Mouse (Mus musculus) midbrain, postnatal 0 days (tissue): ENCODE results near the gene Podxl. TPM values are rescaled to one million over a fixed set of nuclear protein-coding genes. Genes with fewer than 3 reads are reported as not detected.

Experiments used
- ATAC-seq: fragments of 200-750 bp; cut with Nextera tagmentation; 2 replicates; pipeline ENCODE4 v1.8.0; 2017; ENCODE audit warnings: moderate number of reproducible peaks, mild to moderate bottlenecking, moderate TSS enrichment, moderate library complexity; ENCODE audit not compliant: low FRiP score
- DNase-seq: peaks from one replicate; pipeline ENCODE4 v3.0.0-alpha.2; 2015; ENCODE audit warnings: low spot score
- H3K27ac ChIP-seq: fragments of 300-500 bp; sonication (generic); 2 replicates; pipeline ENCODE4 v1.5.1; 2014; ENCODE audit warnings: low read depth, mild to moderate bottlenecking, low read length, mixed read lengths
- H3K27me3 ChIP-seq: fragments of 300-500 bp; sonication (generic); 2 replicates; pipeline ENCODE4 v1.6.1; 2014; ENCODE audit warnings: low read length, control low read depth, mixed read lengths; ENCODE audit not compliant: insufficient read depth
- H3K36me3 ChIP-seq: fragments of 300-500 bp; sonication (generic); 2 replicates; pipeline ENCODE4 v1.6.1; 2014; ENCODE audit warnings: low read length, control low read depth, mixed read lengths; ENCODE audit not compliant: insufficient read depth
- H3K4me1 ChIP-seq: fragments of 300-500 bp; sonication (generic); 2 replicates; pipeline ENCODE4 v1.6.1; 2014; ENCODE audit warnings: mild to moderate bottlenecking, control low read depth, antibody characterized with exemption, low read length, mixed read lengths; ENCODE audit not compliant: insufficient read depth
- H3K4me2 ChIP-seq: fragments of 300-500 bp; sonication (generic); 2 replicates; pipeline ENCODE4 v1.6.1; 2014; ENCODE audit warnings: low read depth, mild to moderate bottlenecking, low read length, mixed read lengths; ENCODE audit not compliant: poor library complexity, severe bottlenecking
- H3K4me3 ChIP-seq: fragments of 300-500 bp; sonication (generic); 2 replicates; pipeline ENCODE4 v1.5.1; 2014; ENCODE audit warnings: low read depth, mild to moderate bottlenecking, low read length, moderate library complexity
- H3K9ac ChIP-seq: fragments of 300-500 bp; sonication (generic); replicated peaks from 2 replicates; pipeline ENCODE4 v1.6.1; 2014; ENCODE audit warnings: mild to moderate bottlenecking, low read length, moderate library complexity, mixed read lengths; ENCODE audit not compliant: poor library complexity, severe bottlenecking
- H3K9me3 ChIP-seq: fragments of 300-500 bp; sonication (generic); 2 replicates; pipeline ENCODE4 v1.6.1; 2016; ENCODE audit warnings: low read length, control low read depth
- CTCF ChIP-seq: IDR thresholded peaks from 2 replicates; pipeline ENCODE4 v1.5.1; 2016; ENCODE audit warnings: antibody characterized with exemption, mild to moderate bottlenecking
- WGBS: fragments of 180-500 bp; shearing (Covaris S2); extraction: QIAGEN DNeasy Blood & Tissue Kit; methylation state at CpG from one replicate; pipeline ENCODE4 v1.1.7; 2014; 5-methylcytosine and 5-hydroxymethylcytosine counted together
- polyA plus RNA-seq: library from polyadenylated mRNA; unstranded; fragments of >200 nt; fragmentation: Nextera tagmentation; extraction: Ambion mirVana; gene quantifications from 2 replicates; pipeline ENCODE4 v1.2.1, GENCODE M21; 2015
- total RNA-seq: library from RNA; depleted of rRNA; stranded (reverse); fragments of >200 nt; gene quantifications from 2 replicates; pipeline ENCODE4 v1.2.3, GENCODE M21; 2014

Gene Podxl
- total and polyA plus RNA-seq, 2 experiments from 2014 or later, result 6.0 to 15.1 TPM

- Histone ChIP-seq H3K9ac (no peak overlapping the region), H3K4me3 (no peak overlapping the region), H3K27me3 (no peaks in the 10 kb centered on the region), H3K4me2 (no peak overlapping the region), H3K36me3 (no peaks in the 10 kb centered on the region), H3K27ac (no peak overlapping the region), H3K4me1 (peaks cover 14% of the 10 kb centered on the region), H3K9me3 (no peaks in the 10 kb centered on the region)
- ATAC-seq (no peak), DNase-seq (peak; percentile 36)
- no peak for TF ChIP-seq CTCF
- WGBS, result 21% methylated on average over 3 of the region's 3 CpGs
Measured at GRCm38 (mm10) chr6:31601131-31601530, 37.4 kb upstream of the Podxl start.

- H3K9ac ChIP-seq, result no peak overlapping the region
- H3K9me3 ChIP-seq, result no peaks in the 10 kb centered on the region
- H3K4me3 ChIP-seq, result no peak overlapping the region
- ATAC-seq (no peak), DNase-seq (no peak)
- 38% methylated on average over 3 of the region's 3 CpGs for whole genome bisulfite sequencing
- no peaks in the 10 kb centered on the region for H3K27me3 ChIP-seq
- H3K4me2 ChIP-seq, result no peak overlapping the region
- H3K4me1 ChIP-seq, result peaks cover 14% of the 10 kb centered on the region
- no peak overlapping the region for H3K27ac ChIP-seq
- H3K36me3 ChIP-seq, result no peaks in the 10 kb centered on the region
- TF ChIP-seq CTCF, result no peak
Measured at GRCm38 (mm10) chr6:31599863-31600262, 36.1 kb upstream of the Podxl start.

- no peak for DNase-seq
- Histone ChIP-seq H3K4me2 (no peak overlapping the region), H3K27me3 (no peaks in the 10 kb centered on the region), H3K9me3 (no peaks in the 10 kb centered on the region), H3K27ac (no peak overlapping the region), H3K9ac (no peak overlapping the region), H3K36me3 (no peaks in the 10 kb centered on the region), H3K4me1 (peaks cover 14% of the 10 kb centered on the region), H3K4me3 (no peak overlapping the region)
- TF ChIP-seq CTCF, result no peak
- 72% methylated on average over 6 of the region's 6 CpGs for WGBS
- ATAC-seq, result no peak
Measured at GRCm38 (mm10) chr6:31598349-31598911, 34.6 kb upstream of the Podxl start.

GRCm38 (mm10) chr6:31597136-31597460 is 33.3 kb upstream of the Podxl start:
- no peaks in the 10 kb centered on the region for H3K9me3 ChIP-seq
- H3K9ac ChIP-seq, result 0 out of 2 replicates have a peak overlapping the region, but pooled peaks have one; percentile 34
- H3K36me3 ChIP-seq, result no peaks in the 10 kb centered on the region
- WGBS, result 5% methylated on average over 4 of the region's 4 CpGs
- no peak for TF ChIP-seq CTCF
- H3K27ac ChIP-seq, result peak overlapping the region; percentile 66
- no peak overlapping the region for H3K4me3 ChIP-seq
- no peak for DNase-seq
- H3K4me1 ChIP-seq, result peaks cover 14% of the 10 kb centered on the region
- peak overlapping the region; percentile 20; the same call in 1 of the 2 replicates for H3K4me2 ChIP-seq
- no peaks in the 10 kb centered on the region for H3K27me3 ChIP-seq
- no peak; the same call in 1 of the 2 replicates for ATAC-seq

DNA sequence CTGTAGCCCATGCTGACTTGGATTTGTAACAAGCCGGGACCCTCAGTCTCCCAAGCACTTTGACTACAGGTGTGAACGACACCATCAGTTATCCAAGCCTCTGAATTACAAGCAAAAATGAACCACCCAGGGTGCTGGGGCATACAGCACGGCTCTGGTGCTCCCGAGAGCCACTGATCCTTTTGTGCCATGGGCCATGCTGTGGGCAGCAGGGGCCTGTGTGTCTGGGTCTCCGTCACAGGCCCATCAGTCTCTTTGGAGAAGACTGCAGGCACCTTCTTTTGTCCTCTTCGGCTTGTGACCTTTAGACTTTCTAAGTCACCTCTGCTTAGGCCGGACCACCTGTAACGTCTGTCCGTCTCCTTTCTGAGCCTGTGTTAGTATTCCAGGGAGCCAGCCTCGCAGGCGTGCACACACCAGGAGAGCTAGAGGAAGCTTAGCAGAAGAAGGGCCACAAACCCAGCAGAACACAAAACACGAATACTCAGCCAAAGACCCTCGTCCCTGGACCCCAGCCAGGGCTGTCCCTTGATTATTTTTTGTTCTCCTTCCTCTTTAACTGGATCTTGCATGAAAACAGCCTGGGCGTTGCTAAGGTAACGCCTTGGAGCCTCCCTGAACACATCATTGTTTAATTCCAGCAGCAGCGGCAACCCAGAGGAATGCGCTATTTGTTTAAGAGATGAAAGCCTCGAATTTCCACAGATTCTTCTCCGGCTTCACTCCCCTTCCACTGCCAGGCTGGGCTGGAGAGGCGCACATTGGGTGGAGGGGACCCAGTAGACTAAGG is 32.8 kb upstream of the Podxl start:
- TF ChIP-seq CTCF, result no peak
- peak overlapping the region; percentile 66 for H3K27ac ChIP-seq
- no peaks in the 10 kb centered on the region for H3K27me3 ChIP-seq
- no peaks in the 10 kb centered on the region for H3K36me3 ChIP-seq
- no peak overlapping the region for H3K4me3 ChIP-seq
- H3K9me3 ChIP-seq, result no peaks in the 10 kb centered on the region
- H3K4me2 ChIP-seq, result peak overlapping the region; percentile 20; the same call in 1 of the 2 replicates
- WGBS, result 7% methylated on average over 20 of the region's 20 CpGs
- peaks cover 14% of the 10 kb centered on the region for H3K4me1 ChIP-seq
- peak; percentile 83 for ATAC-seq
- peak overlapping the region; percentile 34; the same call in 1 of the 2 replicates for H3K9ac ChIP-seq
- DNase-seq, result peak; percentile 78

GRCm38 (mm10) chr6:31592579-31593238 is 28.9 kb upstream of the Podxl start:
- 82% methylated on average over 1 of the region's 1 CpGs for WGBS
- no peak for ATAC-seq

More at GRCm38 (mm10) chr6:31592579-31593238, 28.9 kb upstream of the Podxl start:
- no peaks in the 10 kb centered on the region for H3K27me3 ChIP-seq
- no peak overlapping the region for H3K9ac ChIP-seq
- H3K4me3 ChIP-seq, result no peak overlapping the region
- H3K9me3 ChIP-seq, result no peaks in the 10 kb centered on the region
- H3K4me2 ChIP-seq, result no peak overlapping the region
- TF ChIP-seq CTCF, result no peak
- H3K4me1 ChIP-seq, result peaks cover 14% of the 10 kb centered on the region
- H3K36me3 ChIP-seq, result no peaks in the 10 kb centered on the region
- peak; percentile 30 for DNase-seq
- H3K27ac ChIP-seq, result no peak overlapping the region
